Mouse (Mus musculus) heart, postnatal 0 days (tissue): ENCODE results near the gene Srms.

Experiments
- CTCF ChIP-seq: IDR thresholded peaks from 2 replicates; pipeline ENCODE4 v1.5.1; 2016; ENCODE audit warnings: antibody characterized with exemption, control low read depth, low read depth
- EP300 ChIP-seq: IDR thresholded peaks from 2 replicates; pipeline ENCODE4 v1.6.1; 2016; ENCODE audit warnings: antibody characterized with exemption, low read depth

DNA sequence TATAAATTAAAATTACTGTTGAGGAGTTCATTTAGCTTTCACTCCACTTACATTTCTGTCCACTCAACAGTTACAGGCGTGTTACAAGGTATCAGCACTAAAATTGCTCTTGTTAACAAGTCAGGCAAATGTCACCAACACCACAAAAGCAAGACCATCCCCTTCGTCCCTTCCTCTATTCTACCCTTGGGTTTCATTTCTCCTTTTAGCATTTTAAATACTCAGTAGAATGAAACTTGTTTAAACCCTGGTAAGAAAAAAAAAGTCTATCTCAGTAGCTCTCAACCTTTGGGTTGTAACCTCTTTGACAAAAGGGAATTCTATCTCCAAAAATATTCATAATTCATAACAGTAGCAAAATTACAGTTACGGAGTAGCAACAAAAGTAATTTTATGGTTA is 19.9 kb downstream of the Srms start:
- TF ChIP-seq CTCF (no peak), EP300 (no peak)
